Mouse (Mus musculus): ENCODE data around the gene Evl.
"Not testable (repeated sequence)": the region's sequence is repeated elsewhere in the genome, so short reads cannot be mapped to it uniquely, and the experiment has no call there.

Evl gene

GRCm38 (mm10) chr12:108554120-108554841 lies at the start of gene Evl:
TSS of gene Evl (plus strand) at chr12:108554720.
- peak; percentile 98 for DNase-seq (ENCODE audit: low spot score)

- DNase-seq (ENCODE audit: low spot score) = no peak
These were observed 48.7 kb upstream of the Evl start for GRCm38 (mm10) chr12:108505846-108506245.

- DNase-seq (ENCODE audit: low spot score) = not testable (repeated sequence)
These were observed 47.5 kb upstream of the Evl start for GRCm38 (mm10) chr12:108507046-108507445.

GRCm38 (mm10) chr12:108510571-108510970 lies 43.9 kb upstream of the Evl start:
- no peak for DNase-seq (ENCODE audit: low spot score)

- DNase-seq (ENCODE audit: low spot score) = peak; percentile 79
These were observed 43.5 kb upstream of the Evl start for GRCm38 (mm10) chr12:108511009-108511408.

GRCm38 (mm10) chr12:108515464-108515863 lies 39.1 kb upstream of the Evl start:
- no peak for DNase-seq (ENCODE audit: low spot score)

GRCm38 (mm10) chr12:108519374-108519773 lies 35.1 kb upstream of the Evl start:
- no peak for DNase-seq (ENCODE audit: low spot score)

GRCm38 (mm10) chr12:108529214-108529613 lies 25.3 kb upstream of the Evl start:
- DNase-seq (ENCODE audit: low spot score) = peak; percentile 75

GRCm38 (mm10) chr12:108534484-108534883 lies 20.0 kb upstream of the Evl start:
- no peak for DNase-seq (ENCODE audit: low spot score)

- DNase-seq (ENCODE audit: low spot score) = peak; percentile 59
These were observed 18.1 kb upstream of the Evl start for GRCm38 (mm10) chr12:108536461-108536860.

- DNase-seq (ENCODE audit: low spot score) = peak; percentile 83
These were observed 13.4 kb upstream of the Evl start for GRCm38 (mm10) chr12:108541088-108541487.

GRCm38 (mm10) chr12:108546508-108547153 lies 7.9 kb upstream of the Evl start:
- DNase-seq (ENCODE audit: low spot score) = peak; percentile 68

- peak; percentile 53 for DNase-seq (ENCODE audit: low spot score)
These were observed 7.2 kb upstream of the Evl start for GRCm38 (mm10) chr12:108547251-108547875.

- no peak for DNase-seq (ENCODE audit: low spot score)
These were observed 2.8 kb upstream of the Evl start for GRCm38 (mm10) chr12:108551731-108552130.

GRCm38 (mm10) chr12:108553079-108553478 lies 1.4 kb upstream of the Evl start:
- DNase-seq (ENCODE audit: low spot score) = no peak

GRCm38 (mm10) chr12:108554861-108555556 lies 489 bp downstream of the Evl start:
- DNase-seq (ENCODE audit: low spot score) = no peak

GRCm38 (mm10) chr12:108558194-108558593 lies 3.7 kb downstream of the Evl start:
- no peak for DNase-seq (ENCODE audit: low spot score)

- DNase-seq (ENCODE audit: low spot score) = no peak
These were observed 8.7 kb downstream of the Evl start for GRCm38 (mm10) chr12:108563238-108563637.

- peak; percentile 58 for DNase-seq (ENCODE audit: low spot score)
These were observed 10.5 kb downstream of the Evl start for GRCm38 (mm10) chr12:108564910-108565506.

- DNase-seq (ENCODE audit: low spot score) = no peak
These were observed 24.8 kb downstream of the Evl start for GRCm38 (mm10) chr12:108579156-108579871.

- no peak for DNase-seq (ENCODE audit: low spot score)
These were observed 29.3 kb downstream of the Evl start for GRCm38 (mm10) chr12:108583775-108584174.

All from retina, embryonic 14.5 days (tissue).